Mouse (Mus musculus): ENCODE measurements around the gene Nfic. TPM values are rescaled to one million over a fixed set of nuclear protein-coding genes. Genes with fewer than 3 reads are reported as not detected.
A peak's percentile ranks its signal among the peaks of the same experiment; 100 is the strongest.

Nfic gene
- polyA plus RNA-seq, 1 experiment from 2014 or later, result 7.3 TPM

- Histone ChIP-seq H3K27ac (peak overlapping the region; percentile 88), H3K4me1 (peaks cover 23% of the 10 kb centered on the region), H3K4me3 (peak overlapping the region; percentile 87), H3K27me3 (ENCODE audit: poor library complexity, severe bottlenecking) (no peaks in the 10 kb centered on the region), H3K9me3 (no peaks in the 10 kb centered on the region), H3K36me3 (replicated peaks) (peaks cover 40% of the 10 kb centered on the region)
- no peak for DNase-seq (ENCODE audit: extremely low spot score, low spot score)
- WGBS, result under 1% methylated on average over 19 of the region's 19 CpGs
Measured at GRCm38 (mm10) chr10:81384605-81384982, 70.8 kb downstream of the Nfic start.

- 10% methylated on average over 54 of the region's 54 CpGs for WGBS
- Histone ChIP-seq H3K36me3 (replicated peaks) (peaks cover 35% of the 10 kb centered on the region), H3K27me3 (ENCODE audit: poor library complexity, severe bottlenecking) (no peaks in the 10 kb centered on the region), H3K4me1 (peaks cover 21% of the 10 kb centered on the region), H3K4me3 (peak within 1 kb of the TSS; percentile 87), H3K9me3 (no peaks in the 10 kb centered on the region), H3K27ac (peak within 1 kb of the TSS; percentile 88)
- peak; percentile 98 for DNase-seq (ENCODE audit: extremely low spot score, low spot score)
Measured at GRCm38 (mm10) chr10:81383802-81384604, 71.4 kb downstream of the Nfic start, which contains the start of the genes Dohh and Gm48551. Gene Dohh (plus strand): TSS chr10:81384428. Gene Gm48551 (plus strand): TSS chr10:81384466.

DNA sequence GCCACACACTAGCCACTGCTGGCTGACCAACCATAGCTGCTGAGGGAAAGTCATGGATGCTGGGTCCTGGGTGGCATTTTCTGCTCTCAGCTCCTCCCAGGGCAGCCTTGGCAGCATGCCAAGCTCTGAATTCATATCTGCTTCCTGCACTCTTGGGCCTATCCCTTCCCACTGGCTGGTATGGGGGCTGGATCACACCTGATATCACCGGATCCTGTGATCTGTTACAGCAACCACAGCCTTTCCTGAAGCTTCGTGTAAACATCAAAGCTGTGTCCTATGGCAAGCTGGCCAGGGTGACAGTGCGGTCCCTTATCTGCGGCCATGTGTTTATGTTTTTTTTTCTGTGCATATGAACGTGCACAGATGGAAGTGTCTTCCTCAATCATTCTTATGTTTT, 73.4 kb downstream of the Nfic start:
- WGBS, result 87% methylated on average over 5 of the region's 5 CpGs
- H3K36me3 ChIP-seq (replicated peaks), result peaks cover 16% of the 10 kb centered on the region
- H3K9me3 ChIP-seq, result no peaks in the 10 kb centered on the region
- H3K4me3 ChIP-seq, result no peak overlapping the region
- H3K27me3 ChIP-seq (ENCODE audit: poor library complexity, severe bottlenecking), result no peaks in the 10 kb centered on the region
- DNase-seq (ENCODE audit: extremely low spot score, low spot score), result no peak
- H3K4me1 ChIP-seq, result peaks cover 29% of the 10 kb centered on the region
- H3K27ac ChIP-seq, result no peak overlapping the region

DNA sequence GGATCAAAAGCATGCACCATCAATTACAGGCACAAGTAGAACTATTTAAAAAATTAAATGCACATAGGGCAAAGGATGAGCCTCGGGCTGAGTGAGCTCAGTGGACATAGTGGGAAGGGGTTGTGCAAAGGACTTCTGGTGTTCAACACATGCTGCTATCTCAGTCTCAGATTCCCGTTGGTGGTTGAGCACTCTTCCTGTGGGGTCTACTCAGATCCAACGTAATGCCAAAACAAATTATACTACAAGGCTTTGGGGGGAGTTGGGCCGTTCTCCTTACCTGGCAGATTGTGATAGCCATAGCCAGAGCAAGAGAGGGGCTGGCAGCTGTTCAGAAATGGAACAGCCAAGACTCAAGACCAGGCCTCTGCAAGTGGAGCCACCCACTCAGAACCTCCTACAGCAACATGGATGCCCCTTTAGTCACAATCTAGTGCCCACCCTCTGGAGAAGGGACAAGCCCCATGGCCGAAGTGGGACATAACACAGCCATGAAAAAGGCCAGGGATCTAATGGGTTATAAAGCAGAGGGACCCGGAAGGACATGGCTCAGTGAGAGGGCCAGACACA, 75.5 kb downstream of the Nfic start:
- DNase-seq (ENCODE audit: extremely low spot score, low spot score), result no peak
- Histone ChIP-seq H3K4me1 (peaks cover 34% of the 10 kb centered on the region), H3K9me3 (no peaks in the 10 kb centered on the region), H3K4me3 (peak overlapping the region; percentile 92; the same call in 1 of the 2 replicates), H3K27me3 (ENCODE audit: poor library complexity, severe bottlenecking) (no peaks in the 10 kb centered on the region), H3K36me3 (replicated peaks) (peaks cover 17% of the 10 kb centered on the region), H3K27ac (peak overlapping the region; percentile 98)
- 93% methylated on average over 6 of the region's 6 CpGs for WGBS

DNA sequence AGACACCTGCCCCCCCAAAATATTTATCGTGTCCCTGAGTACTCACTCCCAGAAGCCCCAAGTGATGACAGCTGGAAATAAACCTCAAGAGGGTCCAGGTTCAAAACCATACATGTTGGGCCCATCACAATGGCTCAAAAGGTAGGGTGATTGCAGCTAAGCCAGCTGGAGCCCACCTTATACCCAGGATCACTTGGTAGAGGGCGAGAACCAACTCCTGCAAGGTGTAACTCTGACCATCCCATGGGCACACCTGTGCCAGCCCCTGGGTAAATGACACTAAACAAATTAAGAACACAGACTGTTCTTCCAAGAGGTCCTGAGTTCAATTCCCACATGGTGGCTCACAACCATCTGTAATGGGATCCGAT, 76.3 kb downstream of the Nfic start:
- Histone ChIP-seq H3K36me3 (replicated peaks) (peaks cover 24% of the 10 kb centered on the region), H3K4me3 (peak overlapping the region; percentile 92), H3K27me3 (ENCODE audit: poor library complexity, severe bottlenecking) (no peaks in the 10 kb centered on the region), H3K4me1 (peaks cover 30% of the 10 kb centered on the region), H3K27ac (peak overlapping the region; percentile 98), H3K9me3 (no peaks in the 10 kb centered on the region)
- no peak for DNase-seq (ENCODE audit: extremely low spot score, low spot score)
- WGBS, result 60% methylated on average over 3 of the region's 3 CpGs

- Histone ChIP-seq H3K27me3 (ENCODE audit: poor library complexity, severe bottlenecking) (no peaks in the 10 kb centered on the region), H3K4me1 (peaks cover 30% of the 10 kb centered on the region), H3K4me3 (peak overlapping the region; percentile 92), H3K9me3 (no peaks in the 10 kb centered on the region), H3K36me3 (replicated peaks) (peaks cover 29% of the 10 kb centered on the region), H3K27ac (peak overlapping the region; percentile 98)
- under 1% methylated on average over 46 of the region's 46 CpGs for WGBS
- DNase-seq (ENCODE audit: extremely low spot score, low spot score), result peak; percentile 100
Measured at GRCm38 (mm10) chr10:81378553-81379182, 76.8 kb downstream of the Nfic start.

GRCm38 (mm10) chr10:81377793-81378552, 77.5 kb downstream of the Nfic start, which contains the start of gene Fzr1:
Gene Fzr1 (minus strand): TSS chr10:81378516.
- WGBS, result under 1% methylated on average over 58 of the region's 59 CpGs
- Histone ChIP-seq H3K4me3 (peak within 1 kb of the TSS; percentile 92), H3K27ac (peak within 1 kb of the TSS; percentile 98)

GRCm38 (mm10) chr10:81377362-81377664, 78.1 kb downstream of the Nfic start:
- Histone ChIP-seq H3K36me3 (replicated peaks) (peaks cover 43% of the 10 kb centered on the region), H3K27ac (peak overlapping the region; percentile 98), H3K27me3 (ENCODE audit: poor library complexity, severe bottlenecking) (no peaks in the 10 kb centered on the region), H3K4me1 (peaks cover 39% of the 10 kb centered on the region), H3K9me3 (no peaks in the 10 kb centered on the region), H3K4me3 (peak overlapping the region; percentile 92)
- WGBS, result 67% methylated on average over 2 of the region's 2 CpGs
- DNase-seq (ENCODE audit: extremely low spot score, low spot score), result no peak

More at GRCm38 (mm10) chr10:81377793-81378552, 77.5 kb downstream of the Nfic start, which contains the start of gene Fzr1:
- H3K4me1 ChIP-seq, result peaks cover 36% of the 10 kb centered on the region
- no peak for DNase-seq (ENCODE audit: extremely low spot score, low spot score)
- H3K27me3 ChIP-seq (ENCODE audit: poor library complexity, severe bottlenecking), result no peaks in the 10 kb centered on the region
- H3K9me3 ChIP-seq, result no peaks in the 10 kb centered on the region
- H3K36me3 ChIP-seq (replicated peaks), result peaks cover 36% of the 10 kb centered on the region

GRCm38 (mm10) chr10:81376561-81377361, 78.7 kb downstream of the Nfic start:
- Histone ChIP-seq H3K9me3 (no peaks in the 10 kb centered on the region), H3K36me3 (replicated peaks) (peaks cover 48% of the 10 kb centered on the region), H3K27me3 (ENCODE audit: poor library complexity, severe bottlenecking) (no peaks in the 10 kb centered on the region), H3K27ac (peak overlapping the region; percentile 98), H3K4me1 (peaks cover 39% of the 10 kb centered on the region), H3K4me3 (peak overlapping the region; percentile 92)
- no peak for DNase-seq (ENCODE audit: extremely low spot score, low spot score)
- 41% methylated on average over 6 of the region's 6 CpGs for WGBS

DNA sequence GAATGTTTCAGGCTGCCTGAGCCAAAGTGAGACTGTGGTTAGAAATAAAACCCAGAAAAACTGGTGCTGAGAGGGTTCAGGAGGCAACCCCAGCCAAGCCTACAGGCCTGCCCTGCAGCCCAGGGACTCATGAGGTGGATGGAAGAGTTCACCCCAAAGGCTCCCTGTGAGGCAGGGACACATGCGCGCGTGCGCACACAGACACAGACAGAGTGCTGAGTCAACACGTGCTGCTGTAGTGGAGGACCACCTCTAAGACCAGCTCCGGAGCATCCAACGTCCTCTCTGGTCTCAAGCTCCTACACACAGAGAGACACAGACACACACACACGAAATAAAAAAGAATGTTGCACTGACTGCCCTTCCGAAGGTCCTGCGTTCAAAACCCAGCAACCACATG, 80.1 kb downstream of the Nfic start:
- Histone ChIP-seq H3K4me1 (peaks cover 39% of the 10 kb centered on the region), H3K4me3 (no peak overlapping the region), H3K36me3 (replicated peaks) (peaks cover 63% of the 10 kb centered on the region), H3K27me3 (ENCODE audit: poor library complexity, severe bottlenecking) (no peaks in the 10 kb centered on the region), H3K27ac (no peak overlapping the region), H3K9me3 (no peaks in the 10 kb centered on the region)
- WGBS, result 96% methylated on average over 10 of the region's 10 CpGs
- no peak for DNase-seq (ENCODE audit: extremely low spot score, low spot score)

DNA sequence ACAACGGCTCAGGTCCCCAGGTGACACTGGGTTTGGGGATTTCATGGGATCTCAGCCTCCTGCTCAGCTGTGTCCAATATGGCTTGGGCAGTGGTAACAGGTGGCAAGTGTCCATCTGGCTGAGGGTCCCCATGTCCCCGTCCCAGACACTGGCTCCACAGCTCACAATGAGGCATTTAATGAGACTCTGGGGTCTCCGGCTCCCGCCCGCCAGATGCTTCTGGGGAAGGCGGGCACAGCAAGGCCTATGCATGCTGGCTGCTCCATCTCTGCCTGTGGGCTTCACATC, 88.3 kb downstream of the Nfic start:
- Histone ChIP-seq H3K9me3 (no peaks in the 10 kb centered on the region), H3K36me3 (replicated peaks) (peaks cover 70% of the 10 kb centered on the region), H3K27ac (no peak overlapping the region), H3K27me3 (ENCODE audit: poor library complexity, severe bottlenecking) (peaks cover 30% of the 10 kb centered on the region), H3K4me3 (no peak overlapping the region), H3K4me1 (peaks cover 62% of the 10 kb centered on the region)
- 90% methylated on average over 6 of the region's 6 CpGs for WGBS
- DNase-seq (ENCODE audit: extremely low spot score, low spot score), result no peak

Data from forebrain, embryonic 10.5 days (tissue).